Mouse (Mus musculus): ENCODE results near the gene Zfp354b. TPM values are rescaled to one million over a fixed set of nuclear protein-coding genes. Genes with fewer than 3 reads are reported as not detected.

The Zfp354b gene
- polyA plus RNA-seq, 1 experiment from 2014 or later: 3.2 TPM

DNA sequence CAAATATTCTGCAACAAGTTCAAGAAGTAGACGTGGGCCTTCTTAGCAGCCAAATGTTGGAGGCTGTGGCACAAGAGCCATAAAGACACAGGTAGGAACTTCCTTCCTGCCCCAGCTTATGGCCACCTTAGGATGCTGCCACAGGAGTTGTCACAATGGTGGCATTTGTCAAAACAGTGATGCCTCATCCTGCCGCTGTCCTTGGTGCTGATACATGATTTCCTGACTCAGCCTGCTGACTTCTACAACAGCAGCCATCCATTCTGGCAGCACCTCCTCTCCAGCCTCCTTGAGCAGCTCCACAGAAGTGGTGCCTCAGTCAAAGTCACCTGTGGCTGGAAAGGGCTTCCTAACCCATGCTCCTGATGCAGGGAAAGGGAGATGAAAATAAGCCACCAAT is 39.0 kb downstream of the Zfp354b start:
- DNase-seq (ENCODE audit: low spot score) (no peak), ATAC-seq (no peak)
- H3K27ac ChIP-seq (ENCODE audit: low read depth, low read length): no peak overlapping the region
- H3K36me3 ChIP-seq (ENCODE audit: control insufficient read depth, insufficient read depth, low read length): no peaks in the 10 kb centered on the region
- no peak overlapping the region for H3K9ac ChIP-seq (ENCODE audit: low read length)
- no peaks in the 10 kb centered on the region for H3K4me1 ChIP-seq (ENCODE audit: control insufficient read depth, insufficient read depth, low read length)
- 55% methylated on average over 2 of the region's 2 CpGs for WGBS
- H3K27me3 ChIP-seq (replicated peaks; ENCODE audit: control insufficient read depth, insufficient read depth, low read length): no peaks in the 10 kb centered on the region
- no peak overlapping the region for H3K4me3 ChIP-seq (ENCODE audit: low read depth, low read length)
- peaks cover 10% of the 10 kb centered on the region; the same call in 1 of the 2 replicates for H3K9me3 ChIP-seq (replicated peaks; ENCODE audit: control insufficient read depth, low read length)
- H3K4me2 ChIP-seq (ENCODE audit: low read length): no peak overlapping the region

DNA sequence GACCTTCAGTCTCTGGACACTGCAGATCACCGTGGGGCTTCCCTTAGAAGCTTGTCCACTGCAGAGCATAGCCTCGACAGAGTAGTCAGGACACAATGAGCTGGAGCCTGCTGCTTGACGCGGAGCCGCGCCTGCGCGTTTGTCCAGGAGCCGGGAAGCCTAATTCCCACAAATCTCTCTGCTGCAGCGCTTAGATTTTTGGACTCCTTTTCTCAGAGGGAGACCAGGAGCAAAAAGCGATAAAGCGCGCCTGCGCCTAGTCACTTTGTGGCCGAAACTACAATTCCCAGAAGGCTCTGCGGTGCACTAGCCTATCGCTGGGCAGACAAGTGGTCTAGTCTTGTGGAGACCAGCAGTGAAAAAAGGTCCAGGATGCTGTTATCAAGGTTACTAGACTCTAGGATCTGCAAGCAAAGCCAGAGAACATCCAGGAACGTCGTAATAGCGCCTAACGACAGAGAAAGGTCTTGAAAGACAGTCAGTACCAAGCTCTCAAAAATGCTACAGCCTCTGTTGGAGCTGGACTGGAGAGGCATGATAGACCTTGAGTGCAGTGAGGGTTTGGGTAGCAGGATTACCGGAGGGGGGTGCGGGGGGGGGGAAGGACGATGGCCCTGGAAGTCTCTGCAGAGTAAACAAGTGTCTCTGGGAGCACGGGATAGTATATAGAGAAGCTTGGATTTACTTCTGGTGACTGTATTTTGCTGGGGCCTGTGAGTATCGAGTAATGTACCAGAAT is 43.9 kb downstream of the Zfp354b start, which contains the start of gene Zfp454:
Gene Zfp454, minus strand, starts transcription at position 262 of the 739 bp plus-strand sequence.
- DNase-seq (ENCODE audit: low spot score) (peak; percentile 99), ATAC-seq (peak; percentile 99)
- Histone ChIP-seq H3K9me3 (replicated peaks; ENCODE audit: control insufficient read depth, low read length) (no peaks in the 10 kb centered on the region), H3K27me3 (replicated peaks; ENCODE audit: control insufficient read depth, insufficient read depth, low read length) (no peaks in the 10 kb centered on the region), H3K36me3 (ENCODE audit: control insufficient read depth, insufficient read depth, low read length) (peaks cover 24% of the 10 kb centered on the region), H3K9ac (ENCODE audit: low read length) (peak within 1 kb of the TSS; percentile 73), H3K27ac (ENCODE audit: low read depth, low read length) (peak within 1 kb of the TSS; percentile 76), H3K4me1 (ENCODE audit: control insufficient read depth, insufficient read depth, low read length) (peaks cover 10% of the 10 kb centered on the region), H3K4me2 (ENCODE audit: low read length) (peak within 1 kb of the TSS; percentile 81), H3K4me3 (ENCODE audit: low read depth, low read length) (peak within 1 kb of the TSS; percentile 50)
- WGBS: 5% methylated on average over 26 of the region's 26 CpGs

GRCm38 (mm10) chr11:50886933-50887293 is 44.5 kb downstream of the Zfp354b start:
- 18% methylated on average over 10 of the region's 10 CpGs for WGBS
- Histone ChIP-seq H3K9ac (ENCODE audit: low read length) (peak overlapping the region; percentile 73), H3K4me2 (ENCODE audit: low read length) (peak overlapping the region; percentile 81), H3K9me3 (replicated peaks; ENCODE audit: control insufficient read depth, low read length) (no peaks in the 10 kb centered on the region), H3K4me3 (ENCODE audit: low read depth, low read length) (peak overlapping the region; percentile 50), H3K27me3 (replicated peaks; ENCODE audit: control insufficient read depth, insufficient read depth, low read length) (no peaks in the 10 kb centered on the region), H3K4me1 (ENCODE audit: control insufficient read depth, insufficient read depth, low read length) (peaks cover 10% of the 10 kb centered on the region), H3K27ac (ENCODE audit: low read depth, low read length) (peak overlapping the region; percentile 76), H3K36me3 (ENCODE audit: control insufficient read depth, insufficient read depth, low read length) (peaks cover 30% of the 10 kb centered on the region)
- ATAC-seq (peak; percentile 32), DNase-seq (ENCODE audit: low spot score) (peak; percentile 35)

- Histone ChIP-seq H3K9me3 (replicated peaks; ENCODE audit: control insufficient read depth, low read length) (no peaks in the 10 kb centered on the region), H3K4me2 (ENCODE audit: low read length) (peak overlapping the region; percentile 81), H3K27ac (ENCODE audit: low read depth, low read length) (no peak overlapping the region), H3K36me3 (ENCODE audit: control insufficient read depth, insufficient read depth, low read length) (peaks cover 33% of the 10 kb centered on the region), H3K27me3 (replicated peaks; ENCODE audit: control insufficient read depth, insufficient read depth, low read length) (no peaks in the 10 kb centered on the region), H3K4me1 (ENCODE audit: control insufficient read depth, insufficient read depth, low read length) (peaks cover 10% of the 10 kb centered on the region), H3K4me3 (ENCODE audit: low read depth, low read length) (peak overlapping the region; percentile 50), H3K9ac (ENCODE audit: low read length) (peak overlapping the region; percentile 73)
- 40% methylated on average over 8 of the region's 8 CpGs for WGBS
- ATAC-seq: no peak
- DNase-seq (ENCODE audit: low spot score): peak; percentile 3
Observed at GRCm38 (mm10) chr11:50886231-50886932, 45.1 kb downstream of the Zfp354b start.

DNA sequence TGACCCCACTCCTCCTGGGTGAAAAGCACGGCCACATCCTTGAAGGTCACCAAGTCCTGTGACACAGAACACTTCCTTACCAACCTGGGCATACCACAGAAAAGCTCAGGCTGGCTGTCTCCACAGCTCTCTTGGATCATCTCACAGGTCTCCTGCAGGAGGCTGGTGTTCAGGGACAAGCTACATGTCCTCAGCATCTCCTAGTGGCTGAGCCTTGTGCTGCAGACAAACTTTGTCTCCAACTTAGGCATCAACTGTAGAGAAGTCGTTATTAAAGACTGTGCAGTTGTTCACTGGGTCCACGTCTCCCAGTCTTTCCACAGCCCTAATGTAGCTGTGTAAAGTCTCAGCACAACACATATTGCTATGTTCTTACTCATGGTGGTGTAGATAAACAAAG is 47.7 kb downstream of the Zfp354b start:
- Histone ChIP-seq H3K36me3 (ENCODE audit: control insufficient read depth, insufficient read depth, low read length) (peaks cover 51% of the 10 kb centered on the region), H3K4me2 (ENCODE audit: low read length) (no peak overlapping the region), H3K4me1 (ENCODE audit: control insufficient read depth, insufficient read depth, low read length) (peaks cover 10% of the 10 kb centered on the region), H3K4me3 (ENCODE audit: low read depth, low read length) (no peak overlapping the region), H3K27me3 (replicated peaks; ENCODE audit: control insufficient read depth, insufficient read depth, low read length) (no peaks in the 10 kb centered on the region), H3K27ac (ENCODE audit: low read depth, low read length) (no peak overlapping the region), H3K9ac (ENCODE audit: low read length) (no peak overlapping the region), H3K9me3 (replicated peaks; ENCODE audit: control insufficient read depth, low read length) (no peaks in the 10 kb centered on the region)
- 85% methylated on average over 3 of the region's 3 CpGs for WGBS
- ATAC-seq (no peak), DNase-seq (ENCODE audit: low spot score) (no peak)

- Histone ChIP-seq H3K27me3 (replicated peaks; ENCODE audit: control insufficient read depth, insufficient read depth, low read length) (no peaks in the 10 kb centered on the region), H3K9ac (ENCODE audit: low read length) (no peak overlapping the region)
- WGBS: 91% methylated on average over 3 of the region's 3 CpGs
Observed at GRCm38 (mm10) chr11:50878641-50879040, 52.8 kb downstream of the Zfp354b start.

More at GRCm38 (mm10) chr11:50878641-50879040, 52.8 kb downstream of the Zfp354b start:
- Histone ChIP-seq H3K36me3 (ENCODE audit: control insufficient read depth, insufficient read depth, low read length) (peaks cover 72% of the 10 kb centered on the region), H3K27ac (ENCODE audit: low read depth, low read length) (no peak overlapping the region), H3K4me1 (ENCODE audit: control insufficient read depth, insufficient read depth, low read length) (no peaks in the 10 kb centered on the region), H3K9me3 (replicated peaks; ENCODE audit: control insufficient read depth, low read length) (peaks cover 14% of the 10 kb centered on the region), H3K4me2 (ENCODE audit: low read length) (no peak overlapping the region), H3K4me3 (ENCODE audit: low read depth, low read length) (no peak overlapping the region)
- no peak for DNase-seq (ENCODE audit: low spot score)
- ATAC-seq: no peak

Other genes starting within 250 kb of the Zfp354b start
- 56.7 and 77.1 TPM in 2 replicates for gene Zfp354c, start 103.9 kb downstream of the Zfp354b start, polyA plus RNA-seq (2014; fragmentation: Nextera tagmentation; extraction: Ambion mirVana)
- 1.9 and 2.0 TPM in 2 replicates for gene Zfp879, start 90.1 kb downstream of the Zfp354b start, polyA plus RNA-seq (2014; fragmentation: Nextera tagmentation; extraction: Ambion mirVana)
- gene Grm6, start 80.9 kb downstream of the Zfp354b start, polyA plus RNA-seq (2014; fragmentation: Nextera tagmentation; extraction: Ambion mirVana): not detected in 2 replicates
- gene Zfp454, start 44.0 kb downstream of the Zfp354b start, polyA plus RNA-seq (2014; fragmentation: Nextera tagmentation; extraction: Ambion mirVana): 17.7 and 18.4 TPM in 2 replicates
- 51.0 and 57.0 TPM in 2 replicates for gene Zfp2, start 15.5 kb downstream of the Zfp354b start, polyA plus RNA-seq (2014; fragmentation: Nextera tagmentation; extraction: Ambion mirVana)
- gene 4933414I15Rik, start 12.1 kb upstream of the Zfp354b start, polyA plus RNA-seq (2014; fragmentation: Nextera tagmentation; extraction: Ambion mirVana): not detected in 2 replicates
- gene Prop1, start 22.1 kb upstream of the Zfp354b start, polyA plus RNA-seq (2014; fragmentation: Nextera tagmentation; extraction: Ambion mirVana): not detected in 2 replicates
- gene Olfr1378, start 34.9 kb upstream of the Zfp354b start, polyA plus RNA-seq (2014; fragmentation: Nextera tagmentation; extraction: Ambion mirVana): not detected in 2 replicates
- not detected in 2 replicates for gene Olfr1377, start 50.3 kb upstream of the Zfp354b start, polyA plus RNA-seq (2014; fragmentation: Nextera tagmentation; extraction: Ambion mirVana)
- gene Olfr51, start 72.0 kb upstream of the Zfp354b start, polyA plus RNA-seq (2014; fragmentation: Nextera tagmentation; extraction: Ambion mirVana): not detected in 2 replicates
- gene Olfr54, start 82.6 kb upstream of the Zfp354b start, polyA plus RNA-seq (2014; fragmentation: Nextera tagmentation; extraction: Ambion mirVana): not detected in 2 replicates
- gene Olfr1375, start 116.5 kb upstream of the Zfp354b start, polyA plus RNA-seq (2014; fragmentation: Nextera tagmentation; extraction: Ambion mirVana): not detected in 2 replicates
- gene Zfp354a, start 127.6 kb upstream of the Zfp354b start, polyA plus RNA-seq (2014; fragmentation: Nextera tagmentation; extraction: Ambion mirVana): 11.1 and 15.0 TPM in 2 replicates